Mouse (Mus musculus): ENCODE data around the gene Gm19402. TPM values are rescaled to one million over a fixed set of nuclear protein-coding genes. Genes with fewer than 3 reads are reported as not detected.
"Not testable (repeated sequence)": the region's sequence is repeated elsewhere in the genome, so short reads cannot be mapped to it uniquely, and the experiment has no call there.

The Gm19402 gene
- polyA plus RNA-seq, 1 experiment = not detected

- Histone ChIP-seq H3K27ac (ENCODE audit: insufficient read depth, low read length) (no peak overlapping the region), H3K9ac (ENCODE audit: low read depth, poor library complexity, severe bottlenecking) (no peak overlapping the region), H3K9me3 (replicated peaks; ENCODE audit: control insufficient read depth, insufficient read depth, low read length, poor library complexity, severe bottlenecking) (no peaks in the 10 kb centered on the region; the same call in 1 of the 2 replicates), H3K4me1 (ENCODE audit: control insufficient read depth, insufficient read depth, low read length) (no peaks in the 10 kb centered on the region), H3K27me3 (ENCODE audit: control insufficient read depth, insufficient read depth, low read length, poor library complexity, severe bottlenecking) (no peaks in the 10 kb centered on the region), H3K36me3 (ENCODE audit: control insufficient read depth, insufficient read depth, low read length, poor library complexity, severe bottlenecking) (no peaks in the 10 kb centered on the region), H3K4me3 (ENCODE audit: low read depth, low read length) (no peak overlapping the region)
- TF ChIP-seq POLR2A (IDR thresholded peaks at IDR 0.05; ENCODE audit: insufficient read depth, low read length) = no peak
- peak; percentile 66 for TF ChIP-seq CTCF (IDR thresholded peaks at IDR 0.05; ENCODE audit: low read depth, low read length)
- TF ChIP-seq EP300 (IDR thresholded peaks at IDR 0.05; ENCODE audit: insufficient read depth, low read depth, low read length) = no peak
Measured at GRCm38 (mm10) chr10:77724855-77725254, 34.3 kb upstream of the Gm19402 start.

DNA sequence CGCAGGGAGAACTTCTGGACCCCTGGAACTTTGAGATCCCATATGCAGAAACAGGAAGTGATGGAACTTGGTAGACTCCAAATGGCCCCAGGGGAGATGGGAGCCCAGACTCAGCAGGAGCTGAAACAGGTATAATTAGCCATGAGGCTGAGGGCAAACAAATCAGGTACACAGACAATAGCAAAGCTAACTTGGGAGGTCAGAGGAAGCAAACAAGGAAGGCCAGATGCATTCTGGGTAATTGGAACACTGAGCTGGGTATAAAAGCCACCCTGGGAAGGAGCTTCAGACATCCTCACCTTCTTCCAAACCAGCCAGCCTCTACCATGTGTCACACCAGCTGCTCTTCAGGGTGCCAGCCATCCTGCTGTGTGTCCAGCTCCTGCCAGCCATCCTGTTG, 29.7 kb upstream of the Gm19402 start, which contains the start of gene Krtap12-1:
TSS of gene Krtap12-1 (plus strand) at position 301 of the 400 bp plus-strand sequence.
- not testable (repeated sequence) for H3K9ac ChIP-seq (ENCODE audit: low read depth, poor library complexity, severe bottlenecking)

DNA sequence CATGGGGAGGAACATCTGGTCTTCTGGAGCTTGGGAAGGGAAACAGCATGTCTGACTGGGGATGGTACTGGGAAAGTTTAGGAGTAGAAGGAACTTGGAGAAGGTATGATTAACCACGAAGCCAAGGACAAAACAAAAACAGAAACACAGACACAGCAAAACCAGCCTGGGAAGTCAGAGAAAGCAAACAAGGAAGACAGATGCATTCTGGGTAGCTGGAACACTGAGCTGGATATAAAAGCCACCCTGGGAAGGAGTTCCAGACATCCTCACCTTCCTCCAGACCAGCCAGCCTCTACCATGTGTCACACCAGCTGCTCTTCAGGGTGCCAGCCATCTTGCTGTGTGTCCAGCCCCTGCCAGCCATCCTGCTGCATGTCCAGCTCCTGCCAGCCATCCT, 24.9 kb upstream of the Gm19402 start, which contains the start of gene Gm10142:
TSS of gene Gm10142 (plus strand) at position 301 of the 400 bp plus-strand sequence.
- TF ChIP-seq POLR2A (IDR thresholded peaks at IDR 0.05; ENCODE audit: insufficient read depth, low read length) = no peak
- no peak for TF ChIP-seq CTCF (IDR thresholded peaks at IDR 0.05; ENCODE audit: low read depth, low read length)
- no peak for TF ChIP-seq EP300 (IDR thresholded peaks at IDR 0.05; ENCODE audit: insufficient read depth, low read depth, low read length)

More for the DNA sequence above, 29.7 kb upstream of the Gm19402 start, which contains the start of gene Krtap12-1:
- not testable (repeated sequence) for H3K4me3 ChIP-seq (ENCODE audit: low read depth, low read length); H3K9me3 ChIP-seq (replicated peaks; ENCODE audit: control insufficient read depth, insufficient read depth, low read length, poor library complexity, severe bottlenecking); H3K27me3 ChIP-seq (ENCODE audit: control insufficient read depth, insufficient read depth, low read length, poor library complexity, severe bottlenecking); H3K27ac ChIP-seq (ENCODE audit: insufficient read depth, low read length); H3K36me3 ChIP-seq (ENCODE audit: control insufficient read depth, insufficient read depth, low read length, poor library complexity, severe bottlenecking); H3K4me1 ChIP-seq (ENCODE audit: control insufficient read depth, insufficient read depth, low read length)

DNA sequence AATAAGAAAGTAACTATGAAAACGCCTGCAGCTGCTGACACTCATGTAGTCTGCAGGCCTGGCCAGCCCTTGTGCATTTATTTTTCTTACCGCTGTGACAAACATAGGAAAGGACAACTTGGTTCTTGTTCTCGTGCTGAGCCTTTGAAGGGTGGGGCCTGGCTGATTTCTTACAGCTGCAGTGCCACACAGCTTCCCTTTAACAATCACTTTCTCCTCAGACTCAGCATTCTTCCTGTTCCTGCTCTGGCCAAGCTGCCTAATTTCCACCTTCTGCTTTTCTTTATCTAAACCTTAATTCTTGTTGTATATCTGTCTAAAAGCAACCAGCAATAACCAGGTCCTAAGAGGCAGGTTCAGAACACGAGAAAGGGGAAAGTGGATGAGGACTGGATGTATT, 23.2 kb upstream of the Gm19402 start:
- H3K4me1 ChIP-seq (ENCODE audit: control insufficient read depth, insufficient read depth, low read length) = no peaks in the 10 kb centered on the region
- H3K27me3 ChIP-seq (ENCODE audit: control insufficient read depth, insufficient read depth, low read length, poor library complexity, severe bottlenecking) = no peaks in the 10 kb centered on the region
- TF ChIP-seq CTCF (IDR thresholded peaks at IDR 0.05; ENCODE audit: low read depth, low read length) = no peak
- no peak for TF ChIP-seq POLR2A (IDR thresholded peaks at IDR 0.05; ENCODE audit: insufficient read depth, low read length)
- no peak for TF ChIP-seq EP300 (IDR thresholded peaks at IDR 0.05; ENCODE audit: insufficient read depth, low read depth, low read length)
- no peaks in the 10 kb centered on the region for H3K9me3 ChIP-seq (replicated peaks; ENCODE audit: control insufficient read depth, insufficient read depth, low read length, poor library complexity, severe bottlenecking)
- no peak overlapping the region for H3K4me3 ChIP-seq (ENCODE audit: low read depth, low read length)
- no peak overlapping the region for H3K27ac ChIP-seq (ENCODE audit: insufficient read depth, low read length)
- H3K36me3 ChIP-seq (ENCODE audit: control insufficient read depth, insufficient read depth, low read length, poor library complexity, severe bottlenecking) = no peaks in the 10 kb centered on the region
- no peak overlapping the region for H3K9ac ChIP-seq (ENCODE audit: low read depth, poor library complexity, severe bottlenecking)

More for the DNA sequence above, 24.9 kb upstream of the Gm19402 start, which contains the start of gene Gm10142:
- H3K9ac ChIP-seq (ENCODE audit: low read depth, poor library complexity, severe bottlenecking) = no peak within 1 kb of the TSS
- H3K27ac ChIP-seq (ENCODE audit: insufficient read depth, low read length) = no peak within 1 kb of the TSS
- H3K4me3 ChIP-seq (ENCODE audit: low read depth, low read length) = no peak within 1 kb of the TSS
- H3K4me1 ChIP-seq (ENCODE audit: control insufficient read depth, insufficient read depth, low read length) = no peaks in the 10 kb centered on the region
- H3K36me3 ChIP-seq (ENCODE audit: control insufficient read depth, insufficient read depth, low read length, poor library complexity, severe bottlenecking) = no peaks in the 10 kb centered on the region
- H3K9me3 ChIP-seq (replicated peaks; ENCODE audit: control insufficient read depth, insufficient read depth, low read length, poor library complexity, severe bottlenecking) = no peaks in the 10 kb centered on the region
- no peaks in the 10 kb centered on the region for H3K27me3 ChIP-seq (ENCODE audit: control insufficient read depth, insufficient read depth, low read length, poor library complexity, severe bottlenecking)

DNA sequence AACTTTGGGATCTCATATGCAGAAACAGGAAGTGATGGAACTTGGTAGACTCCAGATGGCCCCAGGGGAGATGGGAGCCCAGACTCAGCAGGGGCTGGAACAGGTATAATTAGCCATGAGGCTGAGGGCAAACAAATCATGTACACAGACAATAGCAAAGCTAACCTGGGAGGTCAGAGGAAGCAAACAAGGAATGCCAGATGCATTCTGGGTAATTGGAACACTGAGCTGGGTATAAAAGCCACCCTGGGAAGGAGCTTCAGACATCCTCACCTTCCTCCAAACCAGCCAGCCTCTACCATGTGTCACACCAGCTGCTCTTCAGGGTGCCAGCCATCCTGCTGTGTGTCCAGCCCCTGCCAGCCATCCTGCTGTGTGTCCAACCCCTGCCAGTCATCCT, 20.6 kb upstream of the Gm19402 start, which contains the start of gene Gm10024:
TSS of gene Gm10024 (plus strand) at position 301 of the 400 bp plus-strand sequence.
- not testable (repeated sequence) for H3K27ac ChIP-seq (ENCODE audit: insufficient read depth, low read length); H3K4me3 ChIP-seq (ENCODE audit: low read depth, low read length); H3K27me3 ChIP-seq (ENCODE audit: control insufficient read depth, insufficient read depth, low read length, poor library complexity, severe bottlenecking); H3K36me3 ChIP-seq (ENCODE audit: control insufficient read depth, insufficient read depth, low read length, poor library complexity, severe bottlenecking); H3K9me3 ChIP-seq (replicated peaks; ENCODE audit: control insufficient read depth, insufficient read depth, low read length, poor library complexity, severe bottlenecking); H3K4me1 ChIP-seq (ENCODE audit: control insufficient read depth, insufficient read depth, low read length); H3K9ac ChIP-seq (ENCODE audit: low read depth, poor library complexity, severe bottlenecking)

DNA sequence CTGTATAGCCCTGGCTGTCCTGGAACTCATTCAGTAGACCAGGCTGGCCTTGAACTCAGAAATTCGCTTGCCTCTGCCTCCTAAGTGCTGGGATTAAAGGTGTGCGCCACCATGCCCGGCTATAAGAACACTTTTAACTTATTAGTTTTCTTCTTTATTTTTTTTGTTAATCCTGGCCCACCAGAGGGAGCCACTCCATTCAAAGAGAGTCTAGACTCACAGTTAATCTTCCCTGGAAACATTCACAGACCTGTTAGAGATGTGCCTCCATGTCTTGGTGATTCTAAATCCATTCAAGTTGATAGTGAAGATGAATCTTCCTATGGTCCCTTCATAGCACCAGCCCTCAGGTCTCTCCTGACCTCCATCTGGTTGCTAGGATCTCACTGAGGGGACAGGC, 19.3 kb upstream of the Gm19402 start:
- Histone ChIP-seq H3K27ac (ENCODE audit: insufficient read depth, low read length) (no peak overlapping the region), H3K27me3 (ENCODE audit: control insufficient read depth, insufficient read depth, low read length, poor library complexity, severe bottlenecking) (no peaks in the 10 kb centered on the region), H3K4me1 (ENCODE audit: control insufficient read depth, insufficient read depth, low read length) (no peaks in the 10 kb centered on the region), H3K9me3 (replicated peaks; ENCODE audit: control insufficient read depth, insufficient read depth, low read length, poor library complexity, severe bottlenecking) (no peaks in the 10 kb centered on the region), H3K4me3 (ENCODE audit: low read depth, low read length) (no peak overlapping the region), H3K9ac (ENCODE audit: low read depth, poor library complexity, severe bottlenecking) (no peak overlapping the region), H3K36me3 (ENCODE audit: control insufficient read depth, insufficient read depth, low read length, poor library complexity, severe bottlenecking) (no peaks in the 10 kb centered on the region)
- no peak for TF ChIP-seq POLR2A (IDR thresholded peaks at IDR 0.05; ENCODE audit: insufficient read depth, low read length)
- TF ChIP-seq CTCF (IDR thresholded peaks at IDR 0.05; ENCODE audit: low read depth, low read length) = no peak
- no peak for TF ChIP-seq EP300 (IDR thresholded peaks at IDR 0.05; ENCODE audit: insufficient read depth, low read depth, low read length)

Measured in ES-Bruce4 (cell line).